Mouse (Mus musculus) kidney, adult 2 months (tissue): ENCODE measurements around the gene Ttll1.

ENCODE experiments used
- CTCF ChIP-seq: fragments of 200-500 bp; conservative IDR thresholded peaks from 2 replicates; pipeline ENCODE4 v1.5.1; 2011; ENCODE audit warnings: low read depth, mild to moderate bottlenecking, control low read depth, low read length, moderate library complexity, mixed read lengths; ENCODE audit not compliant: insufficient read depth, insufficient read length
- POLR2A ChIP-seq: fragments of 200-500 bp; IDR thresholded peaks from one replicate; pipeline ENCODE4 v1.6.1; 2011; ENCODE audit warnings: low read depth, low read length, control low read depth

GRCm38 (mm10) chr15:83473251-83473650, 37.4 kb downstream of the Ttll1 start:
- TF ChIP-seq CTCF (no peak), POLR2A (no peak)
